Mouse (Mus musculus): ENCODE results near the gene St3gal5. TPM values are rescaled to one million over a fixed set of nuclear protein-coding genes. Genes with fewer than 3 reads are reported as not detected.
"Not testable (repeated sequence)": the region's sequence is repeated elsewhere in the genome, so short reads cannot be mapped to it uniquely, and the experiment has no call there.

St3gal5 gene
- polyA plus RNA-seq (2015; fragmentation: Nextera tagmentation; extraction: Ambion mirVana), result 30.6 and 31.2 TPM in 2 replicates

- under 1% methylated on average over 73 of the region's 81 CpGs for WGBS
- Histone ChIP-seq H3K4me3 (peak within 1 kb of the TSS; percentile 79), H3K4me1 (peaks cover 48% of the 10 kb centered on the region), H3K4me2 (replicated peaks) (peak within 1 kb of the TSS; percentile 95), H3K36me3 (no peaks in the 10 kb centered on the region), H3K27me3 (no peaks in the 10 kb centered on the region), H3K9ac (peak within 1 kb of the TSS; percentile 85), H3K27ac (peak within 1 kb of the TSS; percentile 77), H3K9me3 (no peaks in the 10 kb centered on the region)
- peak; percentile 96 for ATAC-seq (ENCODE audit: low FRiP score, low read depth)
Observed at GRCm38 (mm10) chr6:72097181-72097995, at the start of gene St3gal5. TSS of gene St3gal5 (plus strand) at chr6:72097592.

- Histone ChIP-seq H3K4me1 (no peaks in the 10 kb centered on the region), H3K27me3 (no peaks in the 10 kb centered on the region), H3K4me2 (replicated peaks) (no peak overlapping the region), H3K9me3 (no peaks in the 10 kb centered on the region), H3K4me3 (no peak overlapping the region), H3K9ac (no peak overlapping the region), H3K27ac (no peak overlapping the region), H3K36me3 (no peaks in the 10 kb centered on the region)
- no peak for ATAC-seq (ENCODE audit: low FRiP score, low read depth)
- WGBS, result 91% methylated on average over 5 of the region's 5 CpGs
Observed at GRCm38 (mm10) chr6:72048643-72049042, 48.7 kb upstream of the St3gal5 start.

GRCm38 (mm10) chr6:72049941-72050340 is 47.5 kb upstream of the St3gal5 start:
- H3K27me3 ChIP-seq, result no peaks in the 10 kb centered on the region
- H3K4me3 ChIP-seq, result no peak overlapping the region
- H3K4me1 ChIP-seq, result no peaks in the 10 kb centered on the region
- H3K4me2 ChIP-seq (replicated peaks), result no peak overlapping the region
- ATAC-seq (ENCODE audit: low FRiP score, low read depth), result no peak
- H3K36me3 ChIP-seq, result no peaks in the 10 kb centered on the region
- H3K9me3 ChIP-seq, result no peaks in the 10 kb centered on the region
- no peak overlapping the region for H3K27ac ChIP-seq
- no peak overlapping the region for H3K9ac ChIP-seq
- 78% methylated on average over 6 of the region's 6 CpGs for WGBS

- no peak overlapping the region for H3K4me3 ChIP-seq
- H3K9me3 ChIP-seq, result no peaks in the 10 kb centered on the region
- no peak for ATAC-seq (ENCODE audit: low FRiP score, low read depth)
Observed at GRCm38 (mm10) chr6:72050827-72051226, 46.6 kb upstream of the St3gal5 start.

GRCm38 (mm10) chr6:72051247-72051646 is 46.1 kb upstream of the St3gal5 start:
- 82% methylated on average over 2 of the region's 2 CpGs for WGBS

More at GRCm38 (mm10) chr6:72050827-72051226, 46.6 kb upstream of the St3gal5 start:
- H3K4me2 ChIP-seq (replicated peaks), result no peak overlapping the region
- H3K9ac ChIP-seq, result no peak overlapping the region
- WGBS, result 79% methylated on average over 7 of the region's 7 CpGs
- H3K4me1 ChIP-seq, result no peaks in the 10 kb centered on the region
- no peaks in the 10 kb centered on the region for H3K36me3 ChIP-seq
- no peak overlapping the region for H3K27ac ChIP-seq
- no peaks in the 10 kb centered on the region for H3K27me3 ChIP-seq

GRCm38 (mm10) chr6:72051757-72052156 is 45.6 kb upstream of the St3gal5 start:
- Histone ChIP-seq H3K4me1 (no peaks in the 10 kb centered on the region), H3K4me2 (replicated peaks) (no peak overlapping the region), H3K36me3 (no peaks in the 10 kb centered on the region), H3K9ac (no peak overlapping the region), H3K4me3 (no peak overlapping the region), H3K27me3 (no peaks in the 10 kb centered on the region), H3K9me3 (no peaks in the 10 kb centered on the region), H3K27ac (no peak overlapping the region)
- 36% methylated on average over 6 of the region's 6 CpGs for WGBS
- no peak for ATAC-seq (ENCODE audit: low FRiP score, low read depth)

More at GRCm38 (mm10) chr6:72051247-72051646, 46.1 kb upstream of the St3gal5 start:
- Histone ChIP-seq H3K9me3 (no peaks in the 10 kb centered on the region), H3K4me3 (no peak overlapping the region), H3K36me3 (no peaks in the 10 kb centered on the region), H3K27ac (no peak overlapping the region), H3K4me2 (replicated peaks) (no peak overlapping the region), H3K27me3 (no peaks in the 10 kb centered on the region), H3K9ac (no peak overlapping the region), H3K4me1 (no peaks in the 10 kb centered on the region)
- ATAC-seq (ENCODE audit: low FRiP score, low read depth), result no peak

GRCm38 (mm10) chr6:72056548-72056947 is 40.8 kb upstream of the St3gal5 start:
- H3K27me3 ChIP-seq, result no peaks in the 10 kb centered on the region
- H3K4me3 ChIP-seq, result no peak overlapping the region
- WGBS, result 80% methylated on average over 2 of the region's 2 CpGs
- no peaks in the 10 kb centered on the region for H3K36me3 ChIP-seq
- H3K9ac ChIP-seq, result no peak overlapping the region
- no peaks in the 10 kb centered on the region for H3K9me3 ChIP-seq
- H3K4me1 ChIP-seq, result no peaks in the 10 kb centered on the region
- no peak for ATAC-seq (ENCODE audit: low FRiP score, low read depth)
- no peak overlapping the region for H3K27ac ChIP-seq
- H3K4me2 ChIP-seq (replicated peaks), result no peak overlapping the region

- H3K9ac ChIP-seq, result no peak overlapping the region
- H3K9me3 ChIP-seq, result no peaks in the 10 kb centered on the region
- H3K4me2 ChIP-seq (replicated peaks), result no peak overlapping the region
- no peak overlapping the region for H3K27ac ChIP-seq
- WGBS, result 90% methylated on average over 9 of the region's 9 CpGs
- no peaks in the 10 kb centered on the region for H3K4me1 ChIP-seq
- H3K4me3 ChIP-seq, result no peak overlapping the region
- no peaks in the 10 kb centered on the region for H3K27me3 ChIP-seq
- no peak for ATAC-seq (ENCODE audit: low FRiP score, low read depth)
- H3K36me3 ChIP-seq, result no peaks in the 10 kb centered on the region
Observed at GRCm38 (mm10) chr6:72058398-72058889, 38.9 kb upstream of the St3gal5 start.

GRCm38 (mm10) chr6:72060677-72061076 is 36.7 kb upstream of the St3gal5 start:
- not testable (repeated sequence) for H3K4me2 ChIP-seq (replicated peaks); H3K9me3 ChIP-seq; H3K4me1 ChIP-seq; H3K36me3 ChIP-seq; H3K27ac ChIP-seq; H3K4me3 ChIP-seq; ATAC-seq (ENCODE audit: low FRiP score, low read depth); H3K27me3 ChIP-seq; H3K9ac ChIP-seq
- 80% methylated on average over 10 of the region's 10 CpGs for WGBS

- H3K9ac ChIP-seq, result no peak overlapping the region
- no peaks in the 10 kb centered on the region for H3K27me3 ChIP-seq
- H3K9me3 ChIP-seq, result no peaks in the 10 kb centered on the region
- WGBS, result 79% methylated on average over 6 of the region's 6 CpGs
- ATAC-seq (ENCODE audit: low FRiP score, low read depth), result no peak
- no peaks in the 10 kb centered on the region for H3K36me3 ChIP-seq
- H3K27ac ChIP-seq, result no peak overlapping the region
- no peak overlapping the region for H3K4me3 ChIP-seq
- no peaks in the 10 kb centered on the region for H3K4me1 ChIP-seq
- no peak overlapping the region for H3K4me2 ChIP-seq (replicated peaks)
Observed at GRCm38 (mm10) chr6:72063718-72064117, 33.7 kb upstream of the St3gal5 start.

GRCm38 (mm10) chr6:72065988-72066387 is 31.4 kb upstream of the St3gal5 start:
- no peak for ATAC-seq (ENCODE audit: low FRiP score, low read depth)
- H3K9me3 ChIP-seq, result no peaks in the 10 kb centered on the region

GRCm38 (mm10) chr6:72068436-72068835 is 29.0 kb upstream of the St3gal5 start:
- Histone ChIP-seq H3K36me3 (no peaks in the 10 kb centered on the region), H3K9me3 (no peaks in the 10 kb centered on the region), H3K27me3 (no peaks in the 10 kb centered on the region), H3K9ac (no peak overlapping the region), H3K27ac (no peak overlapping the region), H3K4me2 (replicated peaks) (no peak overlapping the region), H3K4me3 (no peak overlapping the region), H3K4me1 (no peaks in the 10 kb centered on the region)
- no peak for ATAC-seq (ENCODE audit: low FRiP score, low read depth)
- 89% methylated on average over 4 of the region's 4 CpGs for WGBS

More at GRCm38 (mm10) chr6:72065988-72066387, 31.4 kb upstream of the St3gal5 start:
- H3K36me3 ChIP-seq, result no peaks in the 10 kb centered on the region
- no peak overlapping the region for H3K4me2 ChIP-seq (replicated peaks)
- 68% methylated on average over 10 of the region's 10 CpGs for WGBS
- H3K4me1 ChIP-seq, result no peaks in the 10 kb centered on the region
- no peak overlapping the region for H3K4me3 ChIP-seq
- H3K27me3 ChIP-seq, result no peaks in the 10 kb centered on the region
- H3K9ac ChIP-seq, result no peak overlapping the region
- H3K27ac ChIP-seq, result no peak overlapping the region

Measured in limb, embryonic 13.5 days (tissue).